Mouse (Mus musculus) olfactory bulb, adult 2 months (tissue): ENCODE measurements around the gene Cbx2. TPM values are rescaled to one million over a fixed set of nuclear protein-coding genes. Genes with fewer than 3 reads are reported as not detected.

Experiments
- H3K27ac ChIP-seq: fragments of 200-500 bp; 2 replicates; pipeline ENCODE4 v1.5.1; 2012; ENCODE audit warnings: low read depth, low read length; ENCODE audit not compliant: insufficient read depth
- H3K4me1 ChIP-seq: fragments of 200-500 bp; 2 replicates; pipeline ENCODE4 v1.6.1; 2012; ENCODE audit warnings: low read length; ENCODE audit not compliant: control insufficient read depth, insufficient read depth
- H3K4me3 ChIP-seq: fragments of 200-500 bp; 2 replicates; pipeline ENCODE4 v1.5.1; 2012; ENCODE audit warnings: mild to moderate bottlenecking, low read depth, low read length, moderate library complexity; ENCODE audit not compliant: insufficient read depth
- CTCF ChIP-seq: fragments of 200-500 bp; IDR thresholded peaks from 2 replicates; pipeline ENCODE4 v1.5.1; 2012; ENCODE audit warnings: low read depth, mild to moderate bottlenecking, low read length, moderate library complexity; ENCODE audit not compliant: insufficient read depth
- POLR2A ChIP-seq: fragments of 200-500 bp; IDR thresholded peaks from 2 replicates; pipeline ENCODE4 v1.6.1; 2012; ENCODE audit warnings: mild to moderate bottlenecking, low read depth, low read length, moderate library complexity; ENCODE audit not compliant: insufficient read depth
- WGBS: fragments of 180-500 bp; shearing (Covaris S2); methylation state at CpG from one replicate; pipeline ENCODE4 v1.1.7; 2018; 5-methylcytosine and 5-hydroxymethylcytosine counted together
- polyA plus RNA-seq: library from polyadenylated mRNA; stranded (reverse); fragments of >200 nt; gene quantifications from 2 replicates; pipeline ENCODE4 v1.2.4, GENCODE M21; 2012; ENCODE audit warnings: low replicate concordance; ENCODE audit not compliant: missing spikeins, insufficient read depth, insufficient read length

Gene Cbx2
- polyA plus RNA-seq, 1 experiment: not detected

- 40% methylated on average over 21 of the region's 21 CpGs for WGBS
- Histone ChIP-seq H3K4me3 (no peak overlapping the region), H3K4me1 (no peaks in the 10 kb centered on the region), H3K27ac (no peak overlapping the region)
- TF ChIP-seq CTCF (no peak), POLR2A (no peak)
Measured at GRCm38 (mm10) chr11:119007461-119008456, 15.0 kb upstream of the Cbx2 start.

- 88% methylated on average over 7 of the region's 7 CpGs for WGBS
- Histone ChIP-seq H3K27ac (no peak overlapping the region), H3K4me1 (no peaks in the 10 kb centered on the region), H3K4me3 (no peak overlapping the region)
- no peak for TF ChIP-seq POLR2A
- TF ChIP-seq CTCF: no peak
Measured at GRCm38 (mm10) chr11:119014455-119014854, 8.3 kb upstream of the Cbx2 start.

DNA sequence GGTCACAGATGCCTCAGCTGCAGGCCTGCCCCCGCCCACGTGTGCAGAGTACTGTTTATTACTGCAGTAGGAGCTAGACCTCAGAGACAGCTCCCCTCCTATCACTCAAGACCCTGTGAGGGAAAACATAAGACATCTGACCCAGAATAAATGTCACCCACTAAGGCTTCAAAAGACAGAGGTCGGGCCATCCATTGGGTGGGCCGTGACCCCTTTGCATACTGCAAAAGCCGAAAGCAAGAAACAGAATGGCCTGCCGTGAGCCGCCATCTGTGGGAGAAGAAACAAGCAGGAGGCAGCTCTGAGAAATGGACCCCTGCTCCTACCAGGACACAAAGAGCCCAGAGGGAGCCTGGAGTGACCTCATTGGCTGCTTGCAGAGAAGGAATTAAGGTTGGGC is 5.3 kb upstream of the Cbx2 start:
- peaks cover 3% of the 10 kb centered on the region; the same call in 1 of the 2 replicates for H3K4me1 ChIP-seq
- 86% methylated on average over 7 of the region's 7 CpGs for WGBS
- H3K27ac ChIP-seq: no peak overlapping the region
- H3K4me3 ChIP-seq: no peak overlapping the region
- no peak for TF ChIP-seq POLR2A
- no peak for TF ChIP-seq CTCF

- 71% methylated on average over 7 of the region's 7 CpGs for WGBS
- no peak for TF ChIP-seq CTCF
- no peak for TF ChIP-seq POLR2A
- H3K27ac ChIP-seq: no peak overlapping the region
- H3K4me1 ChIP-seq: peaks cover 21% of the 10 kb centered on the region
- no peak overlapping the region for H3K4me3 ChIP-seq
Measured at GRCm38 (mm10) chr11:119021180-119021579, 1.6 kb upstream of the Cbx2 start.

GRCm38 (mm10) chr11:119022068-119022894 is 481 bp upstream of the Cbx2 start:
- 4% methylated on average over 42 of the region's 42 CpGs for WGBS
- H3K27ac ChIP-seq: no peak overlapping the region
- peaks cover 21% of the 10 kb centered on the region for H3K4me1 ChIP-seq
- TF ChIP-seq POLR2A (no peak), CTCF (peak; percentile 90)
- H3K4me3 ChIP-seq: peak overlapping the region; percentile 88

DNA sequence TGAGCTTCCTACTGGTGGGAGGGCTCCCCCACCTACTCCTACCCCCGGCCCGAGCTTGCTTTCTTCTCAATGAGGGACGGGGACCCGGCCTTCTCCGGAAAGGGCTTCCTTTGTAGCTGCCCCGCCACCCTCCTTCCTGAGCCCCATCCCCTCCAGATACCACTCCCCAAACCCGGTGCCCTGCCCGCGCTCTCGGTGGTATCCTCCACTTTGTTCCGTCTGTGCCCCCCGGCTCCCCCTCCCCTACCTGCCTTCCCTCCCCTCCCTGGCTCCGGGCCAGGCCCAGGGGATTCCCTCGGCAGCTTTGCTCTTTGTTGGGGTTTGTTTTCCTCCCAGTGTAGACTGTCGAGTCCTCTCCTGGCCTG is 836 bp downstream of the Cbx2 start:
- under 1% methylated on average over 15 of the region's 15 CpGs for WGBS

DNA sequence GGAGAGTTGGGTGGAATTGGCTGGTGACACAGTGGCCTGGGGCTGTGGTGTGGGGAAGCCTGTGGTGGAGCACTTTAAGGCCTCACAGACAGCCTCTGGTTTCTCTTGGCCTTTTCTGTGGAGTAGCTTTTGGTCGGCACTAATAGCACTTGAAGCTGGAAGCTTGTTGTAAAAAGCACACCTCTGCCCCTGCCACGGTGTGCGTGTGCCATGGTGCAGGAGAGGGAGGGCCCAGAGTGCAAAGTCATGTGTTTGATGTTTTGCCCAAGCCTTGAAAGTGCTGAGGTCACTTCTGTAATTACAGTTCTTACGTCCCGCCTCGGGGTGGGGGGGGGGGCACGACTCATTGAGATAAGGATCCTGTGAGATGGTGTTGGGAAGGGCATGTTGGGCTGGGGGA is 1.5 kb downstream of the Cbx2 start:
- H3K4me3 ChIP-seq: no peak overlapping the region
- TF ChIP-seq POLR2A (no peak), CTCF (no peak)
- WGBS: 28% methylated on average over 7 of the region's 7 CpGs
- peaks cover 21% of the 10 kb centered on the region for H3K4me1 ChIP-seq
- no peak overlapping the region for H3K27ac ChIP-seq

More for the DNA sequence above, 836 bp downstream of the Cbx2 start:
- TF ChIP-seq POLR2A (no peak), CTCF (no peak)
- no peak overlapping the region for H3K27ac ChIP-seq
- H3K4me1 ChIP-seq: peaks cover 21% of the 10 kb centered on the region
- H3K4me3 ChIP-seq: peak overlapping the region; percentile 88

DNA sequence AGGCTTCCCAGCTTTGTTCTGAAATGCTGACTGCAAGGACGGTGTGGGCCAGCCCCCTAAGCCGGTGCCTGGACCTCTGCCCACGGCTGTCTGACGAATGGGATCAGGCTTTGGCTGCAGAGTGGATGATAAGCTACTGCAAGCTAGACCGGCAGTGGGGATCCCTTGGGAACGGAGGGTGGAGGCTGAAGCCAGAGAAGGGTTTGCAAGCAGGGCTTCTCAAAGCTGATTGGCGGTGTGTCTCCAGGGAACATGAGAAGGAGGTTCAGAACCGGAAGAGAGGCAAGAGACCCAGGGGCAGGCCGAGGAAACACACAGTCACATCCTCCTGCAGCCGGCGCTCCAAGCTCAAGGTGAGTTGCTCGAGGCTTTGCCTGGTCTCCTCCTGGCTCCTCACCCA is 3.4 kb downstream of the Cbx2 start:
- no peak overlapping the region for H3K27ac ChIP-seq
- H3K4me3 ChIP-seq: no peak overlapping the region
- H3K4me1 ChIP-seq: peaks cover 21% of the 10 kb centered on the region
- WGBS: 62% methylated on average over 12 of the region's 12 CpGs
- TF ChIP-seq CTCF (no peak), POLR2A (no peak)

DNA sequence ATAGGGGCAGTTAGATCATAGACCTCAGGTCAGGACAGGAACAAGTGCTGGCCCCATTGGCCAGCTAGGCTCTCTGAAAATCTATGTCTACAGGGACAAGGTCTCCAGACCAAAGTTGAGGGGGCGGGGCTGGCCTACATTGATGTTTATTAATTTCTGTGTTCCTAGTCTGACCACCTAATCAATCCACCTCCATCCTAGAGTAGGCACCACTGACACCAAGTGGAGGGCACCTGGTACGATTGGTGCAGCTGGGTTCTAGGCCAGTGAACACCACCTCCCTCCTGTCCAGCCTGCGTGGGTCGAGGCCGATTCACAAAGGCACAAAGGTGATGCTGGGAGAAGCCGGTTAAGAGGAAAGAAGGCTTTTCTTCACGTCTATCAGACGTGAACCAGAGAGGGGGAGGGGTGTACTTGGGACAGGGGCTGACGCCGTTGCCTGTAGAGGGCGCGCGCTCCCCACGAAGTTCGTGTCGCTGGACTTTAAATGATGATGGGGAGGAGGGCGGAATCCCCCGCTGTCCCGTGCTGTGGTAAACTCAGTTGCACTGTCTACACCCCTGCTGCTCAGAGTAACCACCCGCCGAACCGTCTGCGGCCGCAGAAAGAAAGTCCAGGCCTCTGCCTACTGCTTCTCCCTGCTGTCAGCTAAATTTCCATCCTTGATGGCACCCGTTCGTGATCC is 11.3 kb downstream of the Cbx2 start:
- no peak overlapping the region for H3K27ac ChIP-seq
- no peak overlapping the region for H3K4me3 ChIP-seq
- WGBS: 9% methylated on average over 26 of the region's 26 CpGs
- peaks cover 25% of the 10 kb centered on the region for H3K4me1 ChIP-seq
- no peak for TF ChIP-seq POLR2A
- TF ChIP-seq CTCF: peak; percentile 91
